Mouse (Mus musculus) lung, adult 2 months (tissue): ENCODE results near the gene Nav3. TPM values are rescaled to one million over a fixed set of nuclear protein-coding genes. Genes with fewer than 3 reads are reported as not detected.
"Not testable (repeated sequence)": the region's sequence is repeated elsewhere in the genome, so short reads cannot be mapped to it uniquely, and the experiment has no call there.

ENCODE experiments used
- DNase-seq: peaks from one replicate; pipeline ENCODE4 v3.0.0; 2022
- H3K4me1 ChIP-seq: fragments of 200-500 bp; 2 replicates; pipeline ENCODE4 v1.6.1; 2011; ENCODE audit warnings: low read length; ENCODE audit not compliant: control insufficient read depth, insufficient read depth
- H3K4me3 ChIP-seq: fragments of 200-500 bp; replicated peaks from 2 replicates; pipeline ENCODE3; 2011; ENCODE audit warnings: low read depth, mild to moderate bottlenecking, control low read depth, low read length; ENCODE audit errors: extremely low read depth
- CTCF ChIP-seq: fragments of 200-500 bp; IDR thresholded peaks from 2 replicates; pipeline ENCODE4 v1.5.1; 2011; ENCODE audit warnings: mild to moderate bottlenecking, low read length, control low read depth; ENCODE audit not compliant: insufficient read depth
- POLR2A ChIP-seq: fragments of 200-500 bp; IDR thresholded peaks from 2 replicates; pipeline ENCODE4 v1.6.1; 2011; ENCODE audit warnings: low read depth, mild to moderate bottlenecking, control low read depth, low read length, borderline replicate concordance; ENCODE audit errors: extremely low read depth
- WGBS: fragments of 180-500 bp; shearing (Covaris S2); methylation state at CpG from one replicate; pipeline ENCODE4 v1.1.7; 2018; 5-methylcytosine and 5-hydroxymethylcytosine counted together
- polyA plus RNA-seq: library from polyadenylated mRNA; depleted of rRNA; stranded (reverse); fragments of >200 nt; gene quantifications from 2 replicates; pipeline ENCODE4 v1.2.3, GENCODE M21; 2012

Nav3 gene
- polyA plus RNA-seq, 1 experiment = 0.84 TPM

DNA sequence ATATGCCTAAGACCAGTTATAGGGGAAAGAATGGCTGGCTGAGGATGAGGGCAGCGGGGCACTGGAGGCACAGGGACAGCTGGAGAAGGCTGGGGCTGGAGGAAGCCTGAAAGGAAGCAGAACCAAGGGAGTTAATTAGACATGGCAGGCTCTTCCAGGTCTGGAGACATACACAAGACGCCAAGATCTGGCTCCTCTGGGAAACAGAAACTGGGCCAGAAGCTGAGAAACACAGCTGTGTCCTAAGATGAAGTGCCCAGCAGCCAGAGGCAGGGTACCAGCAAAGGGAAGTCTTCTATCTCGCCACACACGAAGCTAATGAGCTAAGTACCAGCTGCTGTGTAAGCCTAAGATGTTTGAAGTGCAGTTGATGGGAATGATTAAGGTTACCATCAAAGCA lies 353.8 kb downstream of the Nav3 start:
- Histone ChIP-seq H3K4me1 (no peaks in the 10 kb centered on the region), H3K4me3 (no peak overlapping the region)
- 48% methylated on average over 4 of the region's 4 CpGs for WGBS
- no peak for DNase-seq
- TF ChIP-seq CTCF = no peak
- TF ChIP-seq POLR2A = no peak

DNA sequence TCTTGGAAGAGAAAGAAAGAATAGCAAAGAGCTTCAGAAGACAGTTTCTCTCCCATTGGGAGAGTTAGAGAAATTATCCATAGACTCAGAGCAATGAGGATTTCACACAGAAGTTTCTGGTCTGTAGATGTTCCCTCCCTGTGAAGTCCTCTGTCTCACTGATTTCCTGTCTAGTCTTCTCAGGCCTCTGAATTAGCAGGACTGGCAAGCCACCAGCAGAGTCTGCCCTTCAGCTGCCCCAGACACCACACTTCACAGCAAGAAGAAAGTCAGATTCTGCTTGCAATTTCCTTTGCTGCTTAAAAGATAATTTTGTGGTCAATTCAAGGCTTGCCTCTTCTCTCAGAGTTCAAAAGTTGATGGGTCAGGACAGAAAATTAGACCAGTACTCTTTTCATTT lies 361.6 kb downstream of the Nav3 start:
- TF ChIP-seq POLR2A (no peak), CTCF (no peak)
- DNase-seq = no peak
- Histone ChIP-seq H3K4me3 (no peak overlapping the region), H3K4me1 (no peaks in the 10 kb centered on the region)

DNA sequence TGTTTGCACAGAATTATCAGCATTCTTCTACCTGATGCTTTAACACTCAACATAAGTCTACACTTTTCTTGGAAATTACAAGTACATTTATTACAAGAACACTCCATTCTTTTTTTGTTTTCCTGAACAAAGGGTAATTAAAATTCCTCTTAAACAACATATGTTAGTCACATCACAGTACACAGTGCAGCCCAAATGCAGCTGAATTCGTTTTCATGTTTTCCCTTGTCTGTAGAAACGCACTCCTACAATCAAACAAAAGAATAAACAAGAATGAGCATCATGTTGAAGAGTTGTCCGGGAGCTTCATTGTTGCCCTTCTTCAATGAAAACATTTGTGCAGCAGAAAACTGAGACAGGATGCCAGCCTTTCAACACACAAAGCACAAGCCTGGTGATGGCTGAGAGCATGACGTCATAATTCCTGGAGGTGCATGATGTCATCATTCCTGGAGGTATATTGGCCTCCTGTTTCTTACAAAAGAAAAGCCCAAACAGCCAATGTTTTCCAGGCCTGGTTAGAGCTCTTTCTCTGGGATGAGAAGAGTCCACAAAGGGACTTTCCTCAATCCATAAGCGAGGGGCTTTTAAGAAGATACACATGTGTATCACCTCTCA lies 367.5 kb downstream of the Nav3 start:
- Histone ChIP-seq H3K4me3 (no peak overlapping the region), H3K4me1 (no peaks in the 10 kb centered on the region)
- TF ChIP-seq CTCF (no peak), POLR2A (no peak)
- WGBS = 54% methylated on average over 5 of the region's 5 CpGs
- no peak for DNase-seq

DNA sequence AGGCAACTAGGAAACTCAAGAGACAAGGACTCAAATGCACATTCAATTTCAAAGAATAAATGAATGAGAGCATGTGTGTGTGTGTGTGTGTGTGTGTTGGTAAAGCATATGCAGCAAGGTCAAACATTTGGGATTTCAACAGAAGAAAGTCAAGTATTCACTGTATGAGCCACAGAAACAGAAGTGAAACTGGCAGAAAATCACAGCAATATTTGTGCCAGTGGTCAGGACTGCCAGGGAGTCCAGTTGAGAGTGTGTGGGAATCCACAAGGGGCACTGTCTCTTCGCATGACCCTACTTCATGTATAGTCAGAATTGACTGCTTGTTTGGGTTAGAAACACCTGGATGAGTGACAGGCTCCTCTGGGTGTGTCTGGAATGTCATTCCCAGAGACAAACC lies 370.1 kb downstream of the Nav3 start:
- Histone ChIP-seq H3K4me3 (no peak overlapping the region), H3K4me1 (no peaks in the 10 kb centered on the region)
- DNase-seq = no peak
- no peak for TF ChIP-seq POLR2A
- TF ChIP-seq CTCF = no peak
- WGBS = 70% methylated on average over 1 of the region's 1 CpGs

DNA sequence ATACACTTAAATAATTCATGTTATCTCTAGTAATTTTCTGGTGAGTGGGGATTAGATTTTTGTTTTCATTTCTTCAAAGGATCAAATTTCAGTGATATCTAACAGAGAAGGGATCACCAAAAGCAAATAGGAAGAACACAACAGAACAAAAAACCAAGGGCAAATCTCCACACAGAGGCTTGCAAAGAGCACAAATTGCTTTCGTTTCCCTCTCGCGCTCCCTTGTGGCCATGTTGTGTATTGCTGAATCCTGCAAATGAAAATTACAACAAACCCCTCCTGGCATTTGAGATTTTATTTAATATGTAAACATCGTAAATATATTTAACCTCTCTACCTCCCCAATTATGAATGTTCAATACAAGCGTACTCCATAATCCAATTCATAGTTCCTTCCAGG lies 370.8 kb downstream of the Nav3 start:
- H3K4me3 ChIP-seq = no peak overlapping the region
- no peaks in the 10 kb centered on the region for H3K4me1 ChIP-seq
- peak; percentile 4 for DNase-seq
- WGBS = 7% methylated on average over 5 of the region's 5 CpGs
- TF ChIP-seq CTCF (peak; percentile 42; the same call in 1 of the 2 replicates), POLR2A (no peak)

DNA sequence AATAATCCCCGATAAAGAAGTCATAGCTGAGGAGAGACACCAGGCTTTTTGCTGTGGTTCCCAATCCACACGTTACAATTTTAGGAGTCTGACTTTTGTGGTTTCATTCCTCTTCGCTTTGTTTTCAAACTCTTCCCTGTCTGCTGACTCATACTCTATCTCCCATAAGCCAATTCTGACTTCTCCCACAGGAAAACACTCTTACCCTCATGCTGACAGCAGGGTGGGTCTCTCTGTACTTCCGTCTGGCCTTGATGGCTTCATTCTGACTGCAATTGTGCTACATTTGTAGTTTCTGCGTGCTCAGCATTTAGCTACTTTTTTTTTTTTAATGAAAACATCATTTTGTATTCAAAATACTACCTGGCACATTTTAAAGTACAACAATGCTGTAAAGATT lies 379.4 kb downstream of the Nav3 start:
- TF ChIP-seq CTCF (no peak), POLR2A (no peak)
- no peak for DNase-seq
- Histone ChIP-seq H3K4me1 (no peaks in the 10 kb centered on the region), H3K4me3 (no peak overlapping the region)
- 71% methylated on average over 5 of the region's 5 CpGs for WGBS

DNA sequence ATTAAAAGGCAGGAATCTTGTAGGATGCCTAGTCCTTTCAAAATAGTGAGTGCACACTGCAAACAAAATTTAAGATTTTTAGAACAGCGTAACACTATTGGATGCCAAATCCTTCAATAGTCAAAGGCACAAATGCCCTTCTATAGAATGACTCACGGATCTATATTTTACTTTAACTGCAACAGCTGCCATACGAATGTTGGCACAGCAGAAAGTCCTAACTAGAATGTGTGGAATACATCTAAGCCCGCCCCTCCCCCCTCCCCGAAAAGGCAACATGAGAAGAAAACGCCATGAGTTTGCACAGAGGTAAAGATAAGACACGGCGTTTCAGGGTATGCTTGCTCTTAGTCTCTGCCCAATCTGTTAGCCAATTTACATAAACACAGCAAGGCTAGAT lies 383.6 kb downstream of the Nav3 start:
- TF ChIP-seq POLR2A (no peak), CTCF (no peak)

DNA sequence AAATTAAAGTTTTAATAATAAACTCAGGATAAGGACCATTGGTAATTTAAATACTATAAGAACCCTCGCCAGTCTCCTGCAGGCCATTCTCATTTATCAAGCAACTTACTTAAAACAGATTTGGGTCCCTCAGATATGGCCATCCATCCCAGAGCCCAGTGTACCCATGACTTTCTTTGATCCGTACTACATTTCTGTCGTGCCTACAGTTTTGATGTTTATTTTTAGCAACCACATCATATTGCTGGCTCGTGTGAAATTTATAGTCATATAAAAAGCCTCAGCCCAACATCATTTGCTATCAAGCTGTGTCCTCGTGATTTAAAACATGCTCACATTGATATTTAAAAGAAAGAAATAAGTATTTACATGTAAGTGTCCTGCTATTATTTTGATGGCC lies 394.8 kb downstream of the Nav3 start:
- TF ChIP-seq POLR2A (no peak), CTCF (no peak)
- DNase-seq = no peak
- Histone ChIP-seq H3K4me1 (no peaks in the 10 kb centered on the region), H3K4me3 (no peak overlapping the region)
- 68% methylated on average over 5 of the region's 5 CpGs for WGBS

More for the DNA sequence above, 383.6 kb downstream of the Nav3 start:
- DNase-seq = no peak
- no peak overlapping the region for H3K4me3 ChIP-seq
- H3K4me1 ChIP-seq = no peaks in the 10 kb centered on the region
- WGBS = 56% methylated on average over 8 of the region's 8 CpGs

DNA sequence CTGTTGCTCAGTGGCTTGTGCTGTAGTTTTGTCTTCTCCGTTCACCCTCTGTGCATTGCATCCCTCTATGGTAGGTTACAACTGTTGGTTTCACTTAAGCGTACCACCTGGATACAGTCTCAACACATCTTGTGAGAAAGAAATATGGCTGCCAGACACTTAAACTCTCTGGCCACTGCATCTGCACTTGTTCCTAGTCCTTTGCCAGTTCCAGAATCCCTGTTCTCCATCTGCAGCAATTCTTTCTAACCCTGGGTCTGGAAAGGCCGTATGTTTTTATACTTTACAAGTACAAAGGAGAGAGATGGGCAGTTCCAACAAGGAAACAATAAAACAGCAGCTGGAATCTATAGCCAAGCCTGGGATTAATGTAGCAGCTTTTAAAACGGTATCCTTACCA lies 418.5 kb downstream of the Nav3 start:
- no peak for DNase-seq
- Histone ChIP-seq H3K4me1 (no peaks in the 10 kb centered on the region), H3K4me3 (no peak overlapping the region)
- TF ChIP-seq POLR2A (no peak), CTCF (no peak)
- WGBS = 85% methylated on average over 4 of the region's 4 CpGs

DNA sequence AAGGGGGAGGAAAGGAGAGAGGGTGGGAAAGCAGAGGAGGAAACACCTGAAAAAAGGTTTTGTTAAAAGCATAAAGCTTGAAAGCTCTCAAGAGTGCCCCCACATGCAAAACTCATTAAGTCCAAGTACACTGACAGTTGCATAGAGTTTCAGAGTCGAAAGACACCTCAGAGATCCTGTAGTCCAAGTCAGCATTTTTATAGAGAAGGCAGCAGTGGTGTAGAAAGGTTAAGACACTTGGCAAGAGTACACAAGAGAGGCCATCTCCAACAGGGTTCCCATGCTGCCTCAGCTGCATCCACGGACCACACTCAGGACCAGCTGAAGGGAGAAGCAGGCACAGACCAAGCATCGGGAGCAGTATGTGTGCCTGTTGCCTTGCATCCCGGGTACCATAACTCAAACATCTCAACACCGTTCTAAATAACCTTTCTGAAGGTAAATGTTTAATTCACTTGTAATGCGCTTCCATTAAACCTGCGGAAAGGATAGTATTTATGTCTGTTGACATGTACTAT lies 421.4 kb downstream of the Nav3 start:
- H3K4me3 ChIP-seq = no peak overlapping the region
- no peak for DNase-seq
- no peak for TF ChIP-seq POLR2A
- TF ChIP-seq CTCF = no peak

DNA sequence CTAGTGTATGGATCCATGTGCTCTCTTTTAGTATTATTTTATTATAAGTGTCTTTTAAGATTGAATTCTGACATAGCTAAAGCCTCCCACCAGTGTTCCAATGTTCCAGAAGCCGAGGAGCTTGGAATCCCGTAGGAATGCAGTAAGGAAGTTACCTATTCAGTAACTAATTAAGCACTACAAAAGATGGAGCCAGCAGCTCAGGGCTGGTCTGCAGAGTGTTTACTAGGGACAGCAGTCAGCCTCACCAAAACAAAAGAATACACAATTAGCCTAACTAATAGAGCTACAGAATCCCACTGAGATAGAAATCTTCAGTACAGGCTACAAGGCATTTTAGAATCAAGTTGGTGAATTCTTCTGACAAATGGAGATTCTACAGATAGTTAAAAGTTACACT lies 431.1 kb downstream of the Nav3 start:
- not testable (repeated sequence) for H3K4me1 ChIP-seq, H3K4me3 ChIP-seq, DNase-seq
- WGBS = 81% methylated on average over 2 of the region's 2 CpGs

More for the DNA sequence above, 421.4 kb downstream of the Nav3 start:
- H3K4me1 ChIP-seq = no peaks in the 10 kb centered on the region
- WGBS = 85% methylated on average over 7 of the region's 7 CpGs
